Mouse (Mus musculus) liver, embryonic 14.5 days (tissue): ENCODE data around the gene Kif1bp.

Source experiments
- CTCF ChIP-seq: IDR thresholded peaks from 2 replicates; pipeline ENCODE4 v1.5.1; 2016; ENCODE audit warnings: antibody characterized with exemption, low read depth, control low read depth
- EP300 ChIP-seq: IDR thresholded peaks from 2 replicates; pipeline ENCODE4 v1.6.1; 2016; ENCODE audit warnings: antibody characterized with exemption, low read depth

- no peak for TF ChIP-seq CTCF
- no peak for TF ChIP-seq EP300
These were observed 33.9 kb downstream of the Kif1bp start for GRCm38 (mm10) chr10:62544316-62544715.
